Mouse (Mus musculus): ENCODE measurements around the gene Cfap61.

DNA sequence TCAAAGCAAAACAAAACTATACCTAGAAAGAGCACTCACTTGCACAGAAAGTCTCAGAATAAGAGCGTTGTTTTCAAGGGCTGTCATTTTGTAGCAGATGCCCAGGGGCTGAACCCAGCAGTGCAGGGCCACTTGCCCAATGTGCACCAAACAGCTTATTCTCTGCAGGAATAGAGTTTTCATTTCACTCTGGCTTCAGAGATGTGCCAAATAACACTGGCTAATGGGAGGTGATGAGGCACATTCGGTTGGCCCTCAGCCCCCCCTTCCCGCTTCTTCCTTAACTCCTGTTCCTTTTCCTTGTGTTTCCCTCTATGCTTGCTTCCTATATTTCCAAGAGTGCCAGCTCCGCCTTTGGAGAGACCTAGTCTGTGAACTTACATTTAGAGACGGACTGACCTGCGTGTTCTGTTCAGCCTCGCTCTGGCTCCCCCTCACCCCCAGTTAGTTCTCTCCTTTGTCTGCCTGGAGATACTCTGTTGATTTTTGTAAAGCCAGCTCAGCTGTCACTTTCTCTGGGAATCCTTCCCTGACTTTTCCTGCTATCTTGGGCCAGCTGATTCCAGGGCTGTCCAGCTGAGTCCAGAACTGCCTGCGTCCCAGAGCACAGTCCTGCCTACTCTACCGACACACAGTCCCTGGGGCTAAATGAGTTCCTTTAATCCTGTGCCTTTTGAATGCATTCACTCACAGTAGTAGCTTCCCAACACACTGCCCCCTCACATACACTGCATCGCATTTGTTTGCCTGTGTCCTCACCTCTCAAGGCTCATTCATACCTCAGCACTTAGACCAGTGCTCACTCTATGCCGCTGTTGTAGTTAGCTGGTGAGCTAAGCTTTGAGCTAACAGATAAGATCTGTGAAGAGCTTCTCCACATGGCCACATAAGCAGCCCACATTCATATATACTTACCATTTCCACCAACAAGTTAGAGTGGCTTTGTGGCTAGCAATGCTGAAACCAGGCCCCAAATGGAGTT lies 128.8 kb downstream of the Cfap61 start:
- TF ChIP-seq GATA1 (IDR thresholded peaks at IDR 0.05; ENCODE audit: borderline replicate concordance, low read length) (no peak), FLI1 (IDR thresholded peaks at IDR 0.05; ENCODE audit: low read length) (no peak)
